21 mouse cellular contexts compared by ENCODE assay signal in the genomic region with DNA sequence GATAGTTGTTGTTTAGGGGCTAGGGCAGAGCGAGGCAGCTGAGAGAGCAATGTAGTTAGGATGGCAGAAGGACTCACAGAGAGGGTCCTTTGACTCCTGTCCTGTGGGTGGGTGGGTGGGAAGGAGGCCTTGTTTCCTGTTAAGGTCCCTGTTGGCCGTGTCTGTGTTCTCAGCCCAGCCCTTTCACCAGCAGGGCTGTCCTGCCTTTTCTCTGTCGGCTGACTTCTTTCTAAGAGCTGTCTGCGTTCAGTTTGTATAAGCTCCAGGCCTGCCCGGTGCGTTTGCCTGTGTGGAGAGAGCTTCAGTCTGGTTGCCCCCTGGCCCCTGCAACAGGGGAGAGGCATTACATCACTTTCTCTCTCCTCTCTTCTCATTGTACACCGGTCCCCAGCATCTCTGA.
DNase-seq lines count a peak whose midpoint lies in the region; ATAC-seq lines count a peak whose summit lies in the region.
"Had no signal": no experiment of that assay in that cellular context is flagged by ENCODE, and none has a peak within 500 bp of the region (broad histone marks: within the 10 kb centered on the region; RNA-seq: fewer than 3 reads in every experiment).

No protein-coding gene starts in this region.

- 0 out of 2 replicates have a peak, but pooled peaks have one; percentile 19 for ATAC-seq in heart, embryonic 14.5 days (ENCODE audit: insufficient number of reproducible peaks, insufficient read depth, low FRiP score, low read depth)
- peak; percentile 14; the same call in 1 of the 2 replicates for ATAC-seq in midbrain, embryonic 11.5 days (ENCODE audit: low FRiP score)
- ATAC-seq in midbrain, embryonic 13.5 days = no peak
- ATAC-seq: activated CD4-positive, CD25-positive, alpha-beta regulatory T cell, adult 4 months; inflammation-experienced regulatory T-cells, adult 6 months; intestine, postnatal 0 days; Patski had no signal

- no peaks in the 10 kb centered on the region for H3K9me3 ChIP-seq in heart, embryonic 10.5 days
- no peaks in the 10 kb centered on the region for H3K9me3 ChIP-seq in heart, embryonic 14.5 days (ENCODE audit: control insufficient read depth, low read length)
- H3K9me3 ChIP-seq in midbrain, embryonic 11.5 days (ENCODE audit: control insufficient read depth, low read length) = no peaks in the 10 kb centered on the region
- H3K9me3 ChIP-seq in midbrain, embryonic 13.5 days = no peaks in the 10 kb centered on the region
- H3K9me3 ChIP-seq: embryonic facial prominence, embryonic 13.5 days; forebrain, embryonic 13.5 days; hindbrain, embryonic 10.5 days; hindbrain, embryonic 15.5 days had no signal

- DNase-seq in heart, embryonic 10.5 days (ENCODE audit: low spot score) = peak; percentile 76
- DNase-seq in heart, adult 9 months (ENCODE audit: low spot score in 2 of 2) = no peak
- no peak for DNase-seq in heart, adult 8-10 months (ENCODE audit: low spot score)
- DNase-seq in midbrain, embryonic 11.5 days (ENCODE audit: low spot score, missing footprints) = no peak
- DNase-seq: adrenal gland, postnatal 14 days; cerebellum, adult 11-12 months; cerebellum, adult 9-10 months; cerebellum, postnatal 25 days; gastrocnemius, adult 2 months; gastrocnemius, postnatal 25 days had no signal

- H3K27me3 ChIP-seq in heart, embryonic 10.5 days (ENCODE audit: insufficient read depth, poor library complexity, severe bottlenecking) = no peaks in the 10 kb centered on the region
- H3K27me3 ChIP-seq in heart, embryonic 14.5 days (ENCODE audit: control insufficient read depth, insufficient read depth, low read length) = no peaks in the 10 kb centered on the region
- no peaks in the 10 kb centered on the region for H3K27me3 ChIP-seq in midbrain, embryonic 11.5 days (ENCODE audit: control insufficient read depth, insufficient read depth, low read length)
- H3K27me3 ChIP-seq in midbrain, embryonic 13.5 days = no peaks in the 10 kb centered on the region
- H3K27me3 ChIP-seq: CH12.LX; embryonic facial prominence, embryonic 13.5 days; forebrain, embryonic 13.5 days; hindbrain, embryonic 15.5 days; Patski had no signal

- no peak overlapping the region for H3K4me2 ChIP-seq in heart, embryonic 14.5 days (ENCODE audit: low read length)
- no peak overlapping the region for H3K4me2 ChIP-seq in midbrain, embryonic 11.5 days
- H3K4me2 ChIP-seq in midbrain, embryonic 13.5 days (replicated peaks) = no peak overlapping the region
- H3K4me2 ChIP-seq: embryonic facial prominence, embryonic 13.5 days; forebrain, embryonic 13.5 days; hindbrain, embryonic 15.5 days had no signal

- peak overlapping the region; percentile 59 for H3K27ac ChIP-seq in heart, embryonic 10.5 days
- H3K27ac ChIP-seq in heart, embryonic 14.5 days (replicated peaks in 1 of 2; ENCODE audit: control insufficient read depth in 1 of 2, insufficient read depth in 1 of 2, low read depth in 2 of 2, low read length in 2 of 2) = no peak overlapping the region
- no peak overlapping the region for H3K27ac ChIP-seq in midbrain, embryonic 11.5 days (ENCODE audit: low read depth, low read length)
- no peak overlapping the region for H3K27ac ChIP-seq in midbrain, embryonic 13.5 days
- H3K27ac ChIP-seq: embryonic facial prominence, embryonic 13.5 days; forebrain, embryonic 13.5 days; gastrocnemius, adult 2 months; hindbrain, embryonic 10.5 days; hindbrain, embryonic 15.5 days had no signal

- peaks cover 44% of the 10 kb centered on the region for H3K36me3 ChIP-seq in heart, embryonic 10.5 days
- peaks cover 51% of the 10 kb centered on the region for H3K36me3 ChIP-seq in heart, embryonic 14.5 days (ENCODE audit: control insufficient read depth, insufficient read depth, low read length)
- peaks cover 11% of the 10 kb centered on the region; the same call in 1 of the 2 replicates for H3K36me3 ChIP-seq in midbrain, embryonic 11.5 days (ENCODE audit: control insufficient read depth, insufficient read depth, low read length)
- H3K36me3 ChIP-seq in midbrain, embryonic 13.5 days = peaks cover 49% of the 10 kb centered on the region

- H3K4me1 ChIP-seq in heart, embryonic 10.5 days = peaks cover 25% of the 10 kb centered on the region
- H3K4me1 ChIP-seq in heart, embryonic 14.5 days (ENCODE audit: control insufficient read depth in 2 of 2, insufficient read depth in 2 of 2, low read length in 2 of 2) = peaks cover 9 to 22% of the 10 kb centered on the region in 2 experiments
- no peaks in the 10 kb centered on the region for H3K4me1 ChIP-seq in midbrain, embryonic 11.5 days (ENCODE audit: control insufficient read depth, insufficient read depth, low read length)
- no peaks in the 10 kb centered on the region for H3K4me1 ChIP-seq in midbrain, embryonic 13.5 days (replicated peaks)
- H3K4me1 ChIP-seq: embryonic facial prominence, embryonic 13.5 days; forebrain, embryonic 13.5 days; hindbrain, embryonic 10.5 days; hindbrain, embryonic 15.5 days had no signal

- no peak overlapping the region for H3K4me3 ChIP-seq in heart, embryonic 10.5 days
- H3K4me3 ChIP-seq in heart, embryonic 14.5 days (ENCODE audit: control insufficient read depth in 1 of 2, insufficient read depth in 1 of 2, low read depth in 1 of 2, low read length in 2 of 2) = no peak overlapping the region
- no peak overlapping the region for H3K4me3 ChIP-seq in midbrain, embryonic 11.5 days (ENCODE audit: low read depth, low read length)
- no peak overlapping the region for H3K4me3 ChIP-seq in midbrain, embryonic 13.5 days (replicated peaks)
- H3K4me3 ChIP-seq: embryonic facial prominence, embryonic 13.5 days; forebrain, embryonic 13.5 days; gastrocnemius, adult 2 months; hindbrain, embryonic 10.5 days; hindbrain, embryonic 15.5 days had no signal

- no peak overlapping the region for H3K9ac ChIP-seq in heart, embryonic 14.5 days (ENCODE audit: low read length)
- no peak overlapping the region for H3K9ac ChIP-seq in midbrain, embryonic 11.5 days (ENCODE audit: low read length)
- H3K9ac ChIP-seq in midbrain, embryonic 13.5 days (replicated peaks) = no peak overlapping the region
- H3K9ac ChIP-seq: embryonic facial prominence, embryonic 13.5 days; forebrain, embryonic 13.5 days; hindbrain, embryonic 15.5 days had no signal

- WGBS in heart, embryonic 10.5 days = 45% methylated on average over 7 of the region's 7 CpGs
- 30% methylated on average over 7 of the region's 7 CpGs for WGBS in heart, embryonic 14.5 days
- WGBS in midbrain, embryonic 11.5 days = 79% methylated on average over 7 of the region's 7 CpGs
- 74% methylated on average over 7 of the region's 7 CpGs for WGBS in midbrain, embryonic 13.5 days
